Mouse (Mus musculus) right cerebral cortex, postnatal 25 days (tissue): ENCODE data around the gene Gtse1.
"Not testable (repeated sequence)": the region's sequence is repeated elsewhere in the genome, so short reads cannot be mapped to it uniquely, and the experiment has no call there.

Experiments
- DNase-seq: peaks from one replicate; pipeline ENCODE4 v3.0.0; 2022

Gtse1 gene

GRCm38 (mm10) chr15:85859490-85860031 lies at the start of gene Gtse1:
Gene Gtse1 (plus strand): TSS chr15:85859745.
- peak; percentile 91 for DNase-seq

DNA sequence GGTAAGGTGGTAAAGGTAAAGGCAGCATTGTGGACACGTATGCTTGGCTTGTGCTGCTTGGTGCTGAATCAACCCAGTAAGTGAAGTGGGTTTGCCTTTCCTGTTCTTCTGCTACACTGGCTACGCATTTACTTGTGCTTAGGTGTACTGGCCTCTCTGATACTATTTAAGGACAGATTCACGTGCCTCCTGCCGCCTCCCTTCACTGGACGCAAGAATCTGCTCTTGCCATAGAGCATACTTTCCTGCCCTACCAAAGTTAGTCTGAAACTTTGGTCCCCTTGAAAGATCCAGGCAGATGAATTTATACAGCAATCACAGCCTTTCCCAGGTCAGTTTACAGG lies 49.1 kb upstream of the Gtse1 start:
- no peak for DNase-seq

GRCm38 (mm10) chr15:85810806-85811521 lies 48.6 kb upstream of the Gtse1 start:
- DNase-seq: peak; percentile 81

GRCm38 (mm10) chr15:85811535-85812277 lies 47.8 kb upstream of the Gtse1 start, which contains the start of gene Cdpf1:
Gene Cdpf1 (minus strand): TSS chr15:85811697.
- peak; percentile 98 for DNase-seq

DNA sequence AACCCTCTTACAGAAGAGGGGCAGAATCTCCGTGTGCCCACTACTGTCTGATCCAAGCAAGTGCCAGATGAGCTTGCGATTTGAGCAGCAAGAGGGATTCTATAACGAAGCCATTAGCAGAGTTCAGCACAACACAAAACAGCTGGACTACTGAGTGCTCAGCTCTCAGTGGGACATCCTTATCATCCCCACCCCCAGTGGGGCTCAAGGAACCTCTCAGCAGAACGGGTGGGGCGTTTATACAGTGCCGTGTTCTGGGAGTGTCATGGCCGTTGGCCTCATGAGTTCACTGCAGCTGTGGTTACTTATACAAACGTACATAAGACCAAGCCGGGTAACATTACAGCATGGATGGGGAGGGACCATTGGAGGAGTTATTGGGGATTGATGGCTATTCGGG lies 46.1 kb upstream of the Gtse1 start:
- DNase-seq: no peak

DNA sequence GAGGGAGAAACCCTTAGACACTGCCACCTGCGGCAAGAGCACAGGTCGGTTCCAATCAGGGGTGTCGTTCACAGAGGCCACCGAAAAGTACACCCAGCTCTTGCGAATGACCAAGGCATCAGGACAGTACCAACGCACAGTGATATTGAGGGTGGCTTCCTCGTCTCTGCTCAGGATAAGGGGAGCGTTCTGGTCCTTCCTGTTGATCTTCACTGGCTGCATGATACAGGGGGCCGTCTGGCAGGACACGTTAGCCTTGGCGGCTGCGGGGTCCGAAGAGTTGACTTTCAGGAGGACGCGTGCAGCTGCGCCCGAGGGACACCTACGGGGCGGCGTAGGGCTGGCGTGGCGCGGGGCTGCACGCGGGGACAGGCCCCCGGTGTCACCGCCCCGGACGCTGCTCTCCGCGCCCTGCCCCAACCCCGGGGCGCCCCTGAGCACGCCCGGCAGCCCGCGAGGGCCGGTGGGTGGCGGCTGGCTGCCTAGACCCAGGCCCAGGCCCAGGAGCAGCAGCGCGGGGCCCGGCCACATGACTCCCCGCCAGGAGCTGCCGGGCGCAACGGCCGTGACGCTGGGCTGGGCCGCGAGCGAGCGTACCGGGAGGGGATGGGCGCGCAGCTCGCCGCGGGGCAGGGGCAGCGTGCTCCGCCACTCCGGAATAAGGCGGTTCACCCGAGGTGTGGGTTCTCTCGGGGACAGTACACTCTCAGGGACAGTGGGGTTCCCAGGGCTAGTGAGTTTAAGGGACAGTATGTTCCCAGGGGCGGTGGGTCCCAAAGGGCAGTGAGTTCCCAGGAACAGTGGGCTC lies 38.1 kb upstream of the Gtse1 start, which contains the start of gene Pkdrej:
Gene Pkdrej (minus strand): TSS at position 532 of the 808 bp plus-strand sequence.
- DNase-seq: peak; percentile 59

DNA sequence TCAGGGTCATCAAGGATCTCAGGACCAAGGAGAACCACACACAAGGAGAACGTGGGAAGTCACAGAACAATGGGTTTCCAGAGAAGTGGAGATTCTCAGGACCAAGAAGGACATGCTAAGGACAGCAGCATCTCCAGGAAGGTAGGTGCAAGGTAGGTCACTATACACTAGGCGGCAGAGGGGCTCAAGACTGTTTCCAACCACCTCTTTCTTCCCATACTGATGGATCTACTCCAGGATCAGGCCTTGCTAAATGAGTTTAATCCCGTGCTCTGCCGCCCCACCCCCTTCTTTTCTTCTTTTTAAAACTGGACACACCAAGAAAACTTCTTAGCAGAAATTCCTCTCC lies 37.6 kb upstream of the Gtse1 start:
- no peak for DNase-seq

GRCm38 (mm10) chr15:85826676-85827075 lies 32.9 kb upstream of the Gtse1 start:
- DNase-seq: no peak

GRCm38 (mm10) chr15:85828071-85828470 lies 31.5 kb upstream of the Gtse1 start:
- no peak for DNase-seq

DNA sequence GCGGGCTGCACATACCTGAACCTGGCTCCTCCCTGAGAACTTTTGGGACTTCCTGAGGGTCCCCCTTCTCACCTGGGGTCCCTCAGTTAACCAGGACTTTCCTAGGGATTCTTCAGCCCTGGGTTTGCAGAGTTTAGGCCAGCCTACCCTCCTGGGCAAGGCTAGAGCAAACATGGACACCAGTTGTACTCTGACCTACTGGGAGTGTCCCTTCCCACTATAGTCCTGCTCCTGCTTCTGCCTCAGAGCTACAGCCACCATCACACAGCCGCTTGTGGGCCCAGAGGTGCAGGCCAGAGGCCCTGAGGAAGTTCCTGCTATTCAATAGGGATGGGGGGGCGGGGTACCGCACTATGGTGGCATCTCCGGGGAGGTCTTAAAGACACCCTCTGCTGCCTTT lies 30.1 kb upstream of the Gtse1 start:
- DNase-seq: no peak

DNA sequence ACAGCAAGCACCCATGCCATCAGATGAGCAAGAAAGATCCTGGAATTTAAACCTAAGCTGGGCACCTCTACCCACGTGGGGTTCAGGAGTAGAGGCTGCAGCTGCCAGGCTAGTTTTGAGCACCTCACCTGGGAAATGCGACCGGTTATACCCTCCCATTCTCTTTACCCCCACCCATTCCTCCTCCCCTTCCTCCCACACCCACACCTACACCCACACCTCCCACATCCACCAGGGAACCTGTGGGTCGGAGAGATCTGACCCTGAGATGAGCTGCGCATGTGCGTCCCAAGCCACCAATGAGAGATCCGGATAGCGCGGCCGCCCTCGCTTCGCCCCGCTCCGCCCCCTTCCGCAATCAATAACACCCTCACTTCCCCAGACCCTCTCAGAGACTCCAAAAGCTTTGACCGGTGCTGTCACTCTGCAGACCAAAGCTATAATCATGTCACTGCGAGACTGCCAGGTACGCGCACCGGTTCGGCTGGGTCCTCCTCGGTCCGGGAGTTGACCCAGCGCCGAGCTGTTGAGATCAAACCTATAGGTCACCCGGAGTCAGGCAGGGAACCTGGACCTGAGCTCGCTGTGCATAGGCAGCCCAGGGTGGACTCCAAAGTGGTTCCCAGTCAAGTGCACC lies 27.5 kb upstream of the Gtse1 start, which contains the start of gene Ttc38:
Gene Ttc38 (plus strand): TSS at position 353 of the 637 bp plus-strand sequence.
- peak; percentile 84 for DNase-seq

DNA sequence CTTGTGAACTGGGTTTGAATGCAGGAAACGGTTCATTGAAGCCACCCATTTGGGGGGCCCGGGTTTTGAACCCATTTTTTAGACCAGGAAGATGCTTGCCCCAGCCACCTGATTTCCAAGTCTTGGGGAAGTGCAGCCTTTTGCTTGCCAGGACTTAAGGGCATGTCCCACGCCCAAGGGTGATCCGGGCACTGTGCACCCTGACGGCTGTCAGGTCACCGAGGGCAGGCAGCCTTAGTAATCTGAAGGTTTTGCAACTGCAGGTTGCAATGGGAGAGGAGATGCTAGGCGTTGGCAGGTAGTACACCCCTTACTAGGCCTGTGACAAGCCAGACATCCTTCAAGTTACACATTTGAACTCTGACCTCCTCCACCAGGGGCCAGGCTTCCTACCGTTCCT lies 26.9 kb upstream of the Gtse1 start:
- DNase-seq: no peak

DNA sequence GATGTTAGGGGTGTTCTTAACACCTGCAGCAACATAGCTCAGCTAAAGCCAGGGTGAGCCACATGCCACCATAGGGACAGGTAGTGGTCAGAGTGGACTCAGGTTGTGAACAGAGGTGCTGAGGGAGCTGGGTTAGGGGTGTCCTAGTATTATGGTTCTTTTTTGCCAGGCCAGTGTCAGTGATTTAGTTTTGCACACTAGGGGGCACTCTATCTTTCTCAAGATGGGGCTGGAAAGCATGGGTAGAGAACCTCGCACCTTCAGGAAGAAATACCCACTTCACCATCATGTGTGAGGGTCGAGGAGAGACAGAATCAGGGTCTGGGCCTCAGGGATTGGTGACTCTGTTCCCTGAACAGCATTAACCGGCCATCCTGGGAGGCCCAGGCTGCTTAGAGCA lies 24.2 kb upstream of the Gtse1 start:
- DNase-seq: no peak

DNA sequence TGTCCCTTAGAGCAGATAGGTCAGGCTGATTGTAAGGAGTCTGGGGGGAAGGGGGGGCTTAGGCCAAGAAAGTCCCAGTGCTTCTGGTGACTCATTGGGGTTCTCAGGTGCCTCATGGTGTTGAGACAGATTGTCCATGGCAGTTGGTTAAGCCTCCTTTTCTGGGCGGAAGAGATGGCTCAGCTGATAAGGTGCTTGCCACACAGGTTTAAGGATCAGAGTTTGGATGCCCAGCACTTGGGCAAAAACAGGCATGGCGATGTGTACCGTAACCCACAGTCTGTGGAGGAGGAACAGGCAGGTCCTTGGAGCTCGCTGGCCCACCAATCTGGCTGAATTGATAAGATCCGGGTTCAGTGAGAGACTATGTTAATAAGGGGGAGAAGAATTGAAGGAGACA lies 22.7 kb upstream of the Gtse1 start:
- no peak for DNase-seq

DNA sequence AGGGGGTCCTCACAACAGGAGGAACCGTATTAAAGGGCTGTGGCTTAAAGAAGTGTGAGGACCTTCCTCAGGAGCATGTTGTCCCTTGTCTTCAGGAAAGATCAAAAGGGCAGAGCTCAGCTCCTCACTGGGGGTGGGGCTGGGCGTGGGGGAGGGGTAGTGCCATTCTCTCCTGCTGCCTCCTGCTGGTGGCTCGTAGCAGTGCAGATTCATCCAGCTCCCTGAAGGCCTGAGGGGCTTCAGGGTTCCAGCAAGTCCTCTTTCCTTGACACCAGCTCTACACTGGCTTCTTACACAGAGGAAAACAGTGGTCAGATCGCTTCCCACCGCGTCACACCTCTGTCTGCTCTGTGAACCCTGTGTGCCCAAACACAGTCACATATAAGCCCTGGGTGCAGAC lies 18.6 kb upstream of the Gtse1 start:
- no peak for DNase-seq

DNA sequence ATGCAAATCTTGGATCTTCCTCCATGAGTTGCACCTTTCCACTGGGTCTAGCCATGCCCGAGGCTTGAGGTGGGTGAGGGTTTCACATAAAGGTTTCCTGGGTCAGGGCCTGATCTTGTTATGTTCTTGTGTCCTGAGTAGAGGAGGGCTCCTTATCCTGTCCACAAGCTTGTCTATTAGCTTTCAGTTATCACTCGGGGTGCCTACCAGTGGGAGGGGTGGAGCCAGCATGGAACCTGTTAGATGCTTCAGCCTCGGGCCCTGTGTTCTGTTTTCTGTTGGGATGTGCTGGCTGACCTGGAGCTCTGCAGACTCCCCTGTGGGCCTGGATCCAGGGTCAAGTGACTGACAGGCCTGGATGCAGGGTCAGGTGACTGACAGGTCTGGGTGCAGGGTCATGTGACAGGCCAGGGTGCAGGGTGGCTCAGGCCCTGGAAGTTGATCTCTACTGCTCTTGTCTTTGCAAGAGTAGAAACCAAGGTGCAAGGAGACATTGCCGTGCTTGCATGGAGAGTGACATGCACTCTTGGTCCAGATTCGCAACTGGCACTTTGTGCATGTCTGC lies 17.7 kb upstream of the Gtse1 start:
- no peak for DNase-seq

- no peak for DNase-seq
These were observed 14.5 kb upstream of the Gtse1 start for GRCm38 (mm10) chr15:85845071-85845470.

GRCm38 (mm10) chr15:85851656-85852392 lies 7.7 kb upstream of the Gtse1 start:
- DNase-seq: no peak

GRCm38 (mm10) chr15:85858980-85859489 lies 510 bp upstream of the Gtse1 start:
- DNase-seq: no peak

- not testable (repeated sequence) for DNase-seq
These were observed 6.4 kb downstream of the Gtse1 start for GRCm38 (mm10) chr15:85865913-85866312.

- peak; percentile 66 for DNase-seq
These were observed 8.2 kb downstream of the Gtse1 start for GRCm38 (mm10) chr15:85867696-85868095.
